Mouse (Mus musculus): ENCODE results near the gene Kbtbd7. TPM values are rescaled to one million over a fixed set of nuclear protein-coding genes. Genes with fewer than 3 reads are reported as not detected.

The Kbtbd7 gene
- polyA plus RNA-seq, 1 experiment from 2014 or later = 15.6 TPM

GRCm38 (mm10) chr14:79460401-79460800 is 34.1 kb downstream of the Kbtbd7 start:
- H3K9ac ChIP-seq = no peak overlapping the region
- no peak for ATAC-seq (ENCODE audit: low read depth)
- peaks cover 42% of the 10 kb centered on the region for H3K36me3 ChIP-seq
- no peak overlapping the region for H3K4me3 ChIP-seq
- no peaks in the 10 kb centered on the region for H3K9me3 ChIP-seq
- WGBS = 84% methylated on average over 1 of the region's 1 CpGs
- H3K27me3 ChIP-seq = no peaks in the 10 kb centered on the region
- no peak overlapping the region for H3K4me2 ChIP-seq
- H3K4me1 ChIP-seq (replicated peaks) = no peaks in the 10 kb centered on the region
- no peak overlapping the region for H3K27ac ChIP-seq (replicated peaks)

GRCm38 (mm10) chr14:79460988-79461387 is 34.7 kb downstream of the Kbtbd7 start:
- Histone ChIP-seq H3K36me3 (peaks cover 48% of the 10 kb centered on the region), H3K27me3 (no peaks in the 10 kb centered on the region), H3K9ac (no peak overlapping the region), H3K4me1 (replicated peaks) (no peaks in the 10 kb centered on the region), H3K9me3 (no peaks in the 10 kb centered on the region), H3K4me2 (no peak overlapping the region), H3K27ac (replicated peaks) (no peak overlapping the region), H3K4me3 (no peak overlapping the region)
- no peak for ATAC-seq (ENCODE audit: low read depth)
- WGBS = 92% methylated on average over 4 of the region's 4 CpGs

- no peak overlapping the region for H3K9ac ChIP-seq
- H3K4me3 ChIP-seq = no peak overlapping the region
- no peak overlapping the region for H3K27ac ChIP-seq (replicated peaks)
- no peaks in the 10 kb centered on the region for H3K9me3 ChIP-seq
- no peak overlapping the region for H3K4me2 ChIP-seq
- no peak for ATAC-seq (ENCODE audit: low read depth)
- 98% methylated on average over 1 of the region's 1 CpGs for WGBS
- no peaks in the 10 kb centered on the region for H3K4me1 ChIP-seq (replicated peaks)
- no peaks in the 10 kb centered on the region for H3K27me3 ChIP-seq
- H3K36me3 ChIP-seq = peaks cover 76% of the 10 kb centered on the region
These were observed 39.3 kb downstream of the Kbtbd7 start for GRCm38 (mm10) chr14:79465623-79466022.

- Histone ChIP-seq H3K9me3 (no peaks in the 10 kb centered on the region), H3K4me2 (no peak overlapping the region), H3K36me3 (peaks cover 79% of the 10 kb centered on the region), H3K9ac (no peak overlapping the region), H3K4me1 (replicated peaks) (no peaks in the 10 kb centered on the region), H3K4me3 (no peak overlapping the region), H3K27ac (replicated peaks) (no peak overlapping the region), H3K27me3 (no peaks in the 10 kb centered on the region)
- ATAC-seq (ENCODE audit: low read depth) = no peak
- WGBS = 34% methylated on average over 3 of the region's 3 CpGs
These were observed 41.3 kb downstream of the Kbtbd7 start for GRCm38 (mm10) chr14:79467621-79468020.

DNA sequence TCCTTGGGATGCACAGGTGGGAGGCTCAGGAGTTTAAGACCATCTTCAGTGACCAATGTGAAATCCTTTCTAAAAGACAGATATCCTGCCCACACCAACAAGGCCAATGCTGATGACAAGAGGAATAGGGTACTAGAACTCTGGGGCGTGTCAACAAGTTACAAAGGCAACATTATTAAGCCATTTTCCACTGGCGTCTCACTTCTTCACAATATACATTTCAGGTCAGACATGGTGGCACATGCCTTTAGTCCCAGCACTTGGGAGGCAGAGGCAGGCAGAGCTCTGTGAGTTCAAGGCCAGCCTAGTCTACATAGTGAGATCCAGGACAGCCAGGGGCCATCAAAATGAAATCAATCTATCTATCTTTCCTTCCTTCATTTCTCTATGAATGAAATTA is 47.1 kb downstream of the Kbtbd7 start:
- ATAC-seq (ENCODE audit: low read depth) = no peak
- H3K9me3 ChIP-seq = no peaks in the 10 kb centered on the region
- no peak overlapping the region for H3K4me3 ChIP-seq
- H3K27ac ChIP-seq (replicated peaks) = no peak overlapping the region
- no peak overlapping the region for H3K4me2 ChIP-seq
- 0 out of 2 replicates have a peak, but pooled peaks cover 3% of the 10 kb centered on the region for H3K4me1 ChIP-seq (replicated peaks)
- H3K36me3 ChIP-seq = peaks cover 85% of the 10 kb centered on the region
- no peak overlapping the region for H3K9ac ChIP-seq
- WGBS = 94% methylated on average over 2 of the region's 2 CpGs
- no peaks in the 10 kb centered on the region for H3K27me3 ChIP-seq

Other genes starting within 250 kb of the Kbtbd7 start
- not detected in 2 replicates for gene Zfp957, start 179.1 kb upstream of the Kbtbd7 start, polyA plus RNA-seq (2015; fragmentation: Nextera tagmentation; extraction: Ambion mirVana)
- 67.4 and 72.9 TPM in 2 replicates for gene Rgcc, start 124.9 kb upstream of the Kbtbd7 start, polyA plus RNA-seq (2015; fragmentation: Nextera tagmentation; extraction: Ambion mirVana)
- gene Naa16, start 35.7 kb upstream of the Kbtbd7 start, polyA plus RNA-seq (2015; fragmentation: Nextera tagmentation; extraction: Ambion mirVana) = 19.2 and 22.3 TPM in 2 replicates
- 11.5 and 14.1 TPM in 2 replicates for gene Mtrf1, start 28.7 kb upstream of the Kbtbd7 start, polyA plus RNA-seq (2015; fragmentation: Nextera tagmentation; extraction: Ambion mirVana)
- 1.6 and 1.8 TPM in 2 replicates for gene Kbtbd6, start 25.3 kb downstream of the Kbtbd7 start, polyA plus RNA-seq (2015; fragmentation: Nextera tagmentation; extraction: Ambion mirVana)
- 4.3 and 4.6 TPM in 2 replicates for gene Elf1, start 54.7 kb downstream of the Kbtbd7 start, polyA plus RNA-seq (2015; fragmentation: Nextera tagmentation; extraction: Ambion mirVana)
- 45.1 and 47.8 TPM in 2 replicates for gene Wbp4, start 55.0 kb downstream of the Kbtbd7 start, polyA plus RNA-seq (2015; fragmentation: Nextera tagmentation; extraction: Ambion mirVana)
- gene Sugt1, start 161.2 kb downstream of the Kbtbd7 start, polyA plus RNA-seq (2015; fragmentation: Nextera tagmentation; extraction: Ambion mirVana) = 124 and 140 TPM in 2 replicates
- 25.6 and 32.1 TPM in 2 replicates for gene Cnmd, start 235.7 kb downstream of the Kbtbd7 start, polyA plus RNA-seq (2015; fragmentation: Nextera tagmentation; extraction: Ambion mirVana)

All from neural tube, embryonic 13.5 days (tissue).